Mouse (Mus musculus): ENCODE results near the gene Pou5f2. TPM values are rescaled to one million over a fixed set of nuclear protein-coding genes. Genes with fewer than 3 reads are reported as not detected.

Pou5f2 gene
- polyA plus RNA-seq, 1 experiment from 2014 or later = 1.7 TPM

- H3K36me3 ChIP-seq = no peaks in the 10 kb centered on the region
- WGBS = 30% methylated on average over 5 of the region's 5 CpGs
- no peak for ATAC-seq (replicated peaks; ENCODE audit: low FRiP score)
Observed at GRCm38 (mm10) chr13:78045116-78045515, 20.4 kb downstream of the Pou5f2 start.

More at GRCm38 (mm10) chr13:78045116-78045515, 20.4 kb downstream of the Pou5f2 start:
- Histone ChIP-seq H3K9ac (no peak overlapping the region), H3K4me2 (no peak overlapping the region), H3K9me3 (replicated peaks) (no peaks in the 10 kb centered on the region), H3K4me1 (no peaks in the 10 kb centered on the region), H3K27ac (no peak overlapping the region), H3K27me3 (no peaks in the 10 kb centered on the region), H3K4me3 (replicated peaks) (no peak overlapping the region)

Other genes with a start within 250 kb of the Pou5f2 start
- gene Nr2f1, start 174.9 kb downstream of the Pou5f2 start, polyA plus RNA-seq (2015; fragmentation: Nextera tagmentation; extraction: Ambion mirVana) = 15.1 and 18.1 TPM in 2 replicates